Mouse (Mus musculus) ES-E14 (cell line): ENCODE measurements around the gene Ssc4d.

Source experiments
- CHD2 ChIP-seq: IDR thresholded peaks from 2 replicates; pipeline ENCODE4 v1.6.1; 2014; ENCODE audit warnings: mild to moderate bottlenecking, low read depth, low read length, inconsistent platforms
- MAFK ChIP-seq: IDR thresholded peaks from 2 replicates; pipeline ENCODE4 v1.6.1; 2014; ENCODE audit warnings: mild to moderate bottlenecking, low read depth, low read length, inconsistent platforms; ENCODE audit not compliant: insufficient read depth
- ZC3H11A ChIP-seq: IDR thresholded peaks from 2 replicates; pipeline ENCODE4 v1.6.1; 2012; ENCODE audit warnings: low read depth, mild to moderate bottlenecking, inconsistent platforms, low read length, borderline replicate concordance

DNA sequence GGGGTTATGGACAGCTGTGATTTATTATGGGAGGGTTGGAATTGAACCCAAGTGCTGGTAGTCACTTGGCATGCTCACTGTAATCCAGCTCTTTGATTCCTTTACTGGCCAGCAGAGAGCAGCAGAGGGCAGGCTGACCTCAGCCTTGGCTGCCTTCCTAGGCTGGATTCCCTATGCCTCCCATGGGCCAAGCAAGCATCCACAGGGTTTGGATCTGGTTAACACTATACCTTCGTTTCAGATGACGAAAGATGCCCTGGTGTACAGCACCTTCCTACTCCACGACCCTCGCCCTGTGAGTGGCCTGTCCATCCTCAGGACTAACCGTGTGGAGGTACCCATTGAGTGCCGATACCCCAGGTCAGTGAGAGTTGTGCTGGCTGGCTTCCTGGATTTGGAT lies 8.1 kb upstream of the Ssc4d start:
- peak; percentile 49; the same call in 1 of the 2 replicates for TF ChIP-seq ZC3H11A
- no peak for TF ChIP-seq MAFK
- no peak for TF ChIP-seq CHD2
